Mouse (Mus musculus): ENCODE measurements around the gene Sf3a3.

- no peak for TF ChIP-seq ZNF384 (IDR thresholded peaks at IDR 0.05; ENCODE audit: low read depth, low read length)
- no peak for TF ChIP-seq ZC3H11A (IDR thresholded peaks at IDR 0.05; ENCODE audit: borderline replicate concordance, low read depth, low read length)
- TF ChIP-seq HCFC1 (IDR thresholded peaks at IDR 0.05; ENCODE audit: borderline replicate concordance, insufficient read depth, low read length): no peak
These were observed 28.3 kb downstream of the Sf3a3 start for GRCm38 (mm10) chr4:124742839-124743238.

All from ES-E14 (cell line).